Mouse (Mus musculus) CH12.LX (cell line): ENCODE results near the gene Ppp2r3a. TPM values are rescaled to one million over a fixed set of nuclear protein-coding genes. Genes with fewer than 3 reads are reported as not detected.

Experiments
- DNase-seq: peaks from one replicate; pipeline ENCODE4 v3.0.0-alpha.2; 2013; ENCODE audit errors: extremely low read depth
- H3K27ac ChIP-seq: 2 replicates; pipeline ENCODE4 v1.5.1; 2012; ENCODE audit warnings: low read depth, mild to moderate bottlenecking, control low read depth, moderate library complexity; ENCODE audit not compliant: insufficient read depth
- H3K27me3 ChIP-seq: replicated peaks from 2 replicates; pipeline ENCODE3; 2012; ENCODE audit warnings: inconsistent platforms
- H3K36me3 ChIP-seq, 2 experiments: replicated peaks in 1 of 2; 2 replicates each; pipeline versions ENCODE3 to v1.6.1; 2012; ENCODE audit warnings: inconsistent platforms in 1 of 2, low read length in 1 of 2, mild to moderate bottlenecking in 1 of 2, mixed read lengths in 1 of 2, moderate library complexity in 1 of 2; ENCODE audit not compliant: control insufficient read depth in 1 of 2, insufficient read depth in 1 of 2
- H3K4me1 ChIP-seq, 2 experiments: 2 replicates each; pipeline ENCODE4 v1.6.1; 2012; ENCODE audit warnings: inconsistent platforms in 1 of 2, moderate library complexity in 1 of 2; ENCODE audit not compliant: insufficient read depth in 2 of 2, control insufficient read depth in 1 of 2
- H3K4me2 ChIP-seq: 2 replicates; pipeline ENCODE4 v1.6.1; 2012; ENCODE audit warnings: low read depth, mild to moderate bottlenecking, control low read depth; ENCODE audit not compliant: poor library complexity, insufficient read depth, severe bottlenecking
- H3K4me3 ChIP-seq, 3 experiments: fragments of 150-350 bp in 1 of 3; sonication (generic) in 1 of 3; replicated peaks in 1 of 3; 2 replicates each; pipeline versions ENCODE3 to v1.5.1; 2011 to 2012; ENCODE audit warnings: low read depth in 2 of 3, low read length in 2 of 3, mild to moderate bottlenecking in 2 of 3, moderate library complexity in 2 of 3, control low read depth in 1 of 3, improper control_type of control experiment in 1 of 3, inconsistent platforms in 1 of 3, mixed read lengths in 1 of 3; ENCODE audit not compliant: poor library complexity in 1 of 3
- H3K79me2 ChIP-seq: replicated peaks from 2 replicates; pipeline ENCODE4 v1.6.1; 2012; ENCODE audit warnings: mild to moderate bottlenecking, moderate library complexity; ENCODE audit not compliant: control insufficient read depth, poor library complexity, insufficient read depth, severe bottlenecking; ENCODE audit errors: extremely low read depth
- H3K9ac ChIP-seq: 2 replicates; pipeline ENCODE4 v1.6.1; 2012; ENCODE audit warnings: low read depth, mild to moderate bottlenecking, control low read depth, moderate library complexity; ENCODE audit not compliant: insufficient read depth
- H3K9me3 ChIP-seq: replicated peaks from 2 replicates; pipeline ENCODE3; 2012; ENCODE audit warnings: low read length, inconsistent platforms, mixed read lengths
- CHD2 ChIP-seq: IDR thresholded peaks from 2 replicates; pipeline ENCODE4 v1.6.1; 2011; ENCODE audit warnings: low read length, improper control_type of control experiment
- E2F4 ChIP-seq: IDR thresholded peaks from 2 replicates; pipeline ENCODE4 v1.6.1; 2011; ENCODE audit warnings: low read depth, low read length, improper control_type of control experiment; ENCODE audit not compliant: insufficient replicate concordance
- EP300 ChIP-seq: IDR thresholded peaks from 2 replicates; pipeline ENCODE4 v1.6.1; 2011; ENCODE audit warnings: low read length, improper control_type of control experiment
- GABPA ChIP-seq: IDR thresholded peaks from 2 replicates; pipeline ENCODE4 v1.6.1; 2012; ENCODE audit warnings: low read depth, low read length, improper control_type of control experiment, inconsistent platforms; ENCODE audit not compliant: insufficient replicate concordance
- HCFC1 ChIP-seq: IDR thresholded peaks from 2 replicates; pipeline ENCODE4 v1.6.1; 2012; ENCODE audit warnings: low read depth, mild to moderate bottlenecking, inconsistent platforms, low read length, improper control_type of control experiment
- IRF4 ChIP-seq: IDR thresholded peaks from 2 replicates; pipeline ENCODE4 v1.6.1; 2014; ENCODE audit warnings: low read depth, mild to moderate bottlenecking, inconsistent platforms, low read length, improper control_type of control experiment
- JUN ChIP-seq: IDR thresholded peaks from 2 replicates; pipeline ENCODE4 v1.6.1; 2011; ENCODE audit warnings: low read depth, mild to moderate bottlenecking, low read length, improper control_type of control experiment, moderate library complexity; ENCODE audit not compliant: insufficient read depth
- MAZ ChIP-seq: IDR thresholded peaks from 2 replicates; pipeline ENCODE4 v1.6.1; 2012; ENCODE audit warnings: low read depth, mild to moderate bottlenecking, inconsistent platforms, low read length, improper control_type of control experiment, moderate library complexity
- PAX5 ChIP-seq: IDR thresholded peaks from 2 replicates; pipeline ENCODE4 v1.6.1; 2012; ENCODE audit warnings: low read length, inconsistent platforms, mixed read lengths
- RCOR1 ChIP-seq: conservative IDR thresholded peaks from 2 replicates; pipeline ENCODE4 v1.6.1; 2012; ENCODE audit warnings: low read depth, mild to moderate bottlenecking, inconsistent platforms, low read length, improper control_type of control experiment
- SIN3A ChIP-seq: IDR thresholded peaks from 2 replicates; pipeline ENCODE4 v1.6.1; 2012; ENCODE audit warnings: low read length, improper control_type of control experiment, inconsistent platforms
- SMC3 ChIP-seq: IDR thresholded peaks from 2 replicates; pipeline ENCODE4 v1.6.1; 2011; ENCODE audit warnings: low read depth, low read length, improper control_type of control experiment
- TCF12 ChIP-seq: IDR thresholded peaks from 2 replicates; pipeline ENCODE4 v1.6.1; 2014; ENCODE audit warnings: low read depth, mild to moderate bottlenecking, inconsistent platforms, low read length, improper control_type of control experiment
- UBTF ChIP-seq: IDR thresholded peaks from 2 replicates; pipeline ENCODE4 v1.6.1; 2012; ENCODE audit warnings: low read depth, mild to moderate bottlenecking, inconsistent platforms, low read length, improper control_type of control experiment, moderate library complexity
- USF2 ChIP-seq: conservative IDR thresholded peaks from 2 replicates; pipeline ENCODE4 v1.6.1; 2011; ENCODE audit warnings: low read depth, low read length, improper control_type of control experiment
- ZKSCAN1 ChIP-seq: IDR thresholded peaks from 2 replicates; pipeline ENCODE4 v1.6.1; 2012; ENCODE audit warnings: low read depth, inconsistent platforms, low read length, improper control_type of control experiment, borderline replicate concordance
- ZMIZ1 ChIP-seq: IDR thresholded peaks from 2 replicates; pipeline ENCODE4 v1.6.1; 2012; ENCODE audit warnings: low read depth, mild to moderate bottlenecking, inconsistent platforms, low read length, improper control_type of control experiment
- dilution Hi-C: fragments of 300-500 bp; cut with MboI; formaldehyde crosslinking; loops from 2 replicates; pipeline ENCODE4 v1.14.3; 2020; ENCODE audit warnings: low sequenced_read_pairs; ENCODE audit not compliant: extremely low pct_unique_long_range_greater_than_20kb, extremely low pct_ligation_motif_present
- in situ Hi-C: fragments of 300-500 bp; cut with MboI; formaldehyde crosslinking; loops from 3 replicates; pipeline ENCODE4 v1.14.3; 2019; ENCODE audit warnings: low sequenced_read_pairs, low pct_ligation_motif_present, low pct_unique_long_range_greater_than_20kb, mixed read lengths
- polyA plus RNA-seq: library from polyadenylated mRNA; unstranded; fragments of >175 nt; gene quantifications from 2 replicates; pipeline ENCODE4 v1.2.1, GENCODE M21; 2012; ENCODE audit warnings: low read depth; ENCODE audit not compliant: insufficient read length
- total RNA-seq, 2 experiments: library from RNA; depleted of rRNA; stranded (reverse); fragments of 300-350 nt in 1 of 2; fragments of >200 nt in 1 of 2; gene quantifications; 2 replicates each; pipeline ENCODE4 v1.2.3; 2012 to 2014

Gene Ppp2r3a
- total and polyA plus RNA-seq, 3 experiments, result 1.2 to 2.1 (median 1.8) TPM

- no peak for DNase-seq
- H3K4me1 ChIP-seq, result no peaks in the 10 kb centered on the region
- peaks cover 0 to 5% of the 10 kb centered on the region in 2 experiments for H3K36me3 ChIP-seq
- no peak overlapping the region for H3K27ac ChIP-seq
- no peak overlapping the region for H3K9ac ChIP-seq
- no peak overlapping the region for H3K4me3 ChIP-seq
- dilution Hi-C loops (no loop called here), in situ Hi-C loops (no loop called here)
- H3K9me3 ChIP-seq, result no peaks in the 10 kb centered on the region
- TF ChIP-seq UBTF (no peak), USF2 (no peak), SMC3 (no peak), EP300 (no peak), ZMIZ1 (no peak), PAX5 (no peak), E2F4 (no peak), JUN (no peak), ZKSCAN1 (no peak), CHD2 (no peak), HCFC1 (no peak), GABPA (no peak), SIN3A (no peak)
- no peaks in the 10 kb centered on the region for H3K27me3 ChIP-seq
- H3K4me2 ChIP-seq, result no peak overlapping the region
- no peaks in the 10 kb centered on the region for H3K79me2 ChIP-seq
Observed at GRCm38 (mm10) chr9:101113317-101113716, 138.3 kb downstream of the Ppp2r3a start.

- DNase-seq, result no peak
- Histone ChIP-seq H3K9me3 (no peaks in the 10 kb centered on the region), H3K4me3 (no peak overlapping the region), H3K36me3 (peaks cover under 1 to 18% of the 10 kb centered on the region in 2 experiments), H3K27me3 (no peaks in the 10 kb centered on the region), H3K4me1 (no peaks in the 10 kb centered on the region), H3K4me2 (no peak overlapping the region), H3K27ac (no peak overlapping the region), H3K9ac (no peak overlapping the region), H3K79me2 (no peaks in the 10 kb centered on the region)
- TF ChIP-seq MAZ, result no peak
- no peak for TF ChIP-seq IRF4
- no peak for TF ChIP-seq TCF12
- TF ChIP-seq RCOR1, result no peak
- TF ChIP-seq ZKSCAN1, result no peak
- no peak for TF ChIP-seq JUN
- TF ChIP-seq UBTF, result no peak
- dilution Hi-C loops (no loop called here), in situ Hi-C loops (no loop called here)
Observed at GRCm38 (mm10) chr9:101110013-101110412, 141.6 kb downstream of the Ppp2r3a start.
